Mouse (Mus musculus): ENCODE results near the gene Exoc6. TPM values are rescaled to one million over a fixed set of nuclear protein-coding genes. Genes with fewer than 3 reads are reported as not detected.

Gene Exoc6
- total RNA-seq, 2 experiments from 2014 or later: 25.2 to 29.2 TPM

Other genes starting within 250 kb of the Exoc6 start
- 10 to 100 TPM; 77.4 to 91.2 TPM for gene Ide, start 212.6 kb upstream of the Exoc6 start, total RNA-seq (2021)
- 10 to 100 TPM; 12.2 to 15.0 TPM for gene Kif11, start 174.0 kb upstream of the Exoc6 start, total RNA-seq (2021)
- gene Hhex, start 115.6 kb upstream of the Exoc6 start, total RNA-seq (2021): 10 to 100 TPM; 19.8 to 26.7 TPM
- gene Cyp26c1, start 135.2 kb downstream of the Exoc6 start, total RNA-seq (2021): under 1 TPM; 0.15 TPM
- under 1 TPM in 1 of 2 experiments, not detected in 1; 0.36 TPM for gene Cyp26a1, start 147.4 kb downstream of the Exoc6 start, total RNA-seq (2021)